Mouse (Mus musculus): Measurements from ENCODE around the gene Gas7. TPM values are rescaled to one million over a fixed set of nuclear protein-coding genes. Genes with fewer than 3 reads are reported as not detected.

The Gas7 gene
- polyA plus RNA-seq, 1 experiment from 2014 or later: 26.6 TPM

GRCm38 (mm10) chr11:67544656-67545432 is 89.6 kb downstream of the Gas7 start:
- peaks cover 5% of the 10 kb centered on the region for H3K4me1 ChIP-seq (replicated peaks)
- H3K27ac ChIP-seq (replicated peaks): no peak overlapping the region
- no peak overlapping the region for H3K4me3 ChIP-seq
- H3K4me2 ChIP-seq: no peak overlapping the region
- 68% methylated on average over 11 of the region's 11 CpGs for WGBS
- no peak for ATAC-seq (ENCODE audit: low FRiP score, low read depth)
- H3K9ac ChIP-seq: no peak overlapping the region
- no peaks in the 10 kb centered on the region for H3K36me3 ChIP-seq
- no peaks in the 10 kb centered on the region for H3K9me3 ChIP-seq
- no peaks in the 10 kb centered on the region for H3K27me3 ChIP-seq

- H3K4me3 ChIP-seq: no peak overlapping the region
- ATAC-seq (ENCODE audit: low FRiP score, low read depth): no peak
- H3K4me1 ChIP-seq (replicated peaks): peaks cover 5% of the 10 kb centered on the region
- WGBS: 38% methylated on average over 5 of the region's 5 CpGs
- no peaks in the 10 kb centered on the region for H3K36me3 ChIP-seq
- H3K9me3 ChIP-seq: no peaks in the 10 kb centered on the region
- H3K27ac ChIP-seq (replicated peaks): no peak overlapping the region
- H3K27me3 ChIP-seq: no peaks in the 10 kb centered on the region
- no peak overlapping the region for H3K9ac ChIP-seq
- H3K4me2 ChIP-seq: no peak overlapping the region
Measured at GRCm38 (mm10) chr11:67546582-67546981, 91.3 kb downstream of the Gas7 start.

GRCm38 (mm10) chr11:67549306-67549705 is 94.1 kb downstream of the Gas7 start:
- Histone ChIP-seq H3K4me1 (replicated peaks) (peaks cover 8% of the 10 kb centered on the region), H3K9ac (no peak overlapping the region), H3K36me3 (no peaks in the 10 kb centered on the region), H3K9me3 (no peaks in the 10 kb centered on the region), H3K27ac (replicated peaks) (no peak overlapping the region), H3K4me3 (no peak overlapping the region), H3K4me2 (no peak overlapping the region), H3K27me3 (no peaks in the 10 kb centered on the region)
- ATAC-seq (ENCODE audit: low FRiP score, low read depth): peak; percentile 59; the same call in 1 of the 2 replicates
- WGBS: 83% methylated on average over 4 of the region's 4 CpGs

GRCm38 (mm10) chr11:67549762-67550488 is 94.7 kb downstream of the Gas7 start:
- H3K4me3 ChIP-seq: no peak overlapping the region
- H3K9ac ChIP-seq: no peak overlapping the region
- no peak overlapping the region for H3K27ac ChIP-seq (replicated peaks)
- H3K27me3 ChIP-seq: no peaks in the 10 kb centered on the region
- 81% methylated on average over 13 of the region's 13 CpGs for WGBS
- no peaks in the 10 kb centered on the region for H3K9me3 ChIP-seq
- no peaks in the 10 kb centered on the region for H3K36me3 ChIP-seq
- no peak overlapping the region for H3K4me2 ChIP-seq
- H3K4me1 ChIP-seq (replicated peaks): peaks cover 8% of the 10 kb centered on the region
- no peak for ATAC-seq (ENCODE audit: low FRiP score, low read depth)

- Histone ChIP-seq H3K4me1 (replicated peaks) (peaks cover 23% of the 10 kb centered on the region), H3K27me3 (no peaks in the 10 kb centered on the region), H3K4me3 (no peak overlapping the region), H3K36me3 (no peaks in the 10 kb centered on the region), H3K9ac (no peak overlapping the region), H3K4me2 (no peak overlapping the region), H3K9me3 (no peaks in the 10 kb centered on the region), H3K27ac (replicated peaks) (no peak overlapping the region)
- 80% methylated on average over 8 of the region's 8 CpGs for WGBS
- no peak for ATAC-seq (ENCODE audit: low FRiP score, low read depth)
Measured at GRCm38 (mm10) chr11:67552400-67552799, 97.2 kb downstream of the Gas7 start.

GRCm38 (mm10) chr11:67554276-67554675 is 99.0 kb downstream of the Gas7 start:
- WGBS: 86% methylated on average over 6 of the region's 6 CpGs
- H3K4me2 ChIP-seq: no peak overlapping the region
- no peaks in the 10 kb centered on the region for H3K9me3 ChIP-seq
- H3K36me3 ChIP-seq: no peaks in the 10 kb centered on the region
- no peak for ATAC-seq (ENCODE audit: low FRiP score, low read depth)
- H3K27ac ChIP-seq (replicated peaks): no peak overlapping the region
- no peak overlapping the region for H3K4me3 ChIP-seq
- H3K27me3 ChIP-seq: no peaks in the 10 kb centered on the region
- H3K9ac ChIP-seq: no peak overlapping the region
- H3K4me1 ChIP-seq (replicated peaks): peaks cover 28% of the 10 kb centered on the region

- H3K27ac ChIP-seq (replicated peaks): 0 out of 2 replicates have a peak overlapping the region, but pooled peaks have one; percentile 34
- H3K4me1 ChIP-seq (replicated peaks): peaks cover 31% of the 10 kb centered on the region
- peak; percentile 69; the same call in 1 of the 2 replicates for ATAC-seq (ENCODE audit: low FRiP score, low read depth)
- H3K36me3 ChIP-seq: no peaks in the 10 kb centered on the region
- H3K9ac ChIP-seq: no peak overlapping the region
- no peak overlapping the region for H3K4me2 ChIP-seq
- WGBS: 69% methylated on average over 3 of the region's 3 CpGs
- H3K4me3 ChIP-seq: no peak overlapping the region
- no peaks in the 10 kb centered on the region for H3K27me3 ChIP-seq
- H3K9me3 ChIP-seq: no peaks in the 10 kb centered on the region
Measured at GRCm38 (mm10) chr11:67556360-67556759, 101.1 kb downstream of the Gas7 start.

- no peak for ATAC-seq (ENCODE audit: low FRiP score, low read depth)
Measured at GRCm38 (mm10) chr11:67558772-67559448, 103.7 kb downstream of the Gas7 start.

GRCm38 (mm10) chr11:67559522-67559921 is 104.3 kb downstream of the Gas7 start:
- Histone ChIP-seq H3K4me2 (no peak overlapping the region), H3K36me3 (no peaks in the 10 kb centered on the region), H3K27ac (replicated peaks) (no peak overlapping the region), H3K9ac (no peak overlapping the region), H3K4me1 (replicated peaks) (peaks cover 28% of the 10 kb centered on the region), H3K9me3 (no peaks in the 10 kb centered on the region), H3K27me3 (no peaks in the 10 kb centered on the region), H3K4me3 (no peak overlapping the region)
- WGBS: 77% methylated on average over 5 of the region's 5 CpGs
- no peak for ATAC-seq (ENCODE audit: low FRiP score, low read depth)

More at GRCm38 (mm10) chr11:67558772-67559448, 103.7 kb downstream of the Gas7 start:
- WGBS: 13% methylated on average over 9 of the region's 9 CpGs
- no peaks in the 10 kb centered on the region for H3K36me3 ChIP-seq
- H3K4me1 ChIP-seq (replicated peaks): peaks cover 28% of the 10 kb centered on the region
- H3K27ac ChIP-seq (replicated peaks): no peak overlapping the region
- H3K9ac ChIP-seq: no peak overlapping the region
- no peak overlapping the region for H3K4me3 ChIP-seq
- H3K9me3 ChIP-seq: no peaks in the 10 kb centered on the region
- no peaks in the 10 kb centered on the region for H3K27me3 ChIP-seq
- no peak overlapping the region for H3K4me2 ChIP-seq

GRCm38 (mm10) chr11:67561631-67562030 is 106.4 kb downstream of the Gas7 start:
- Histone ChIP-seq H3K4me1 (replicated peaks) (peaks cover 17% of the 10 kb centered on the region), H3K36me3 (no peaks in the 10 kb centered on the region), H3K4me3 (no peak overlapping the region), H3K27me3 (no peaks in the 10 kb centered on the region), H3K4me2 (no peak overlapping the region), H3K9ac (no peak overlapping the region), H3K27ac (replicated peaks) (no peak overlapping the region), H3K9me3 (no peaks in the 10 kb centered on the region)
- ATAC-seq (ENCODE audit: low FRiP score, low read depth): no peak
- WGBS: 58% methylated on average over 4 of the region's 4 CpGs

GRCm38 (mm10) chr11:67563141-67563540 is 107.9 kb downstream of the Gas7 start:
- no peaks in the 10 kb centered on the region for H3K9me3 ChIP-seq
- 65% methylated on average over 5 of the region's 5 CpGs for WGBS
- ATAC-seq (ENCODE audit: low FRiP score, low read depth): no peak
- no peak overlapping the region for H3K9ac ChIP-seq
- no peak overlapping the region for H3K4me3 ChIP-seq
- H3K4me1 ChIP-seq (replicated peaks): peaks cover 12% of the 10 kb centered on the region; the same call in 1 of the 2 replicates
- no peaks in the 10 kb centered on the region for H3K36me3 ChIP-seq
- H3K27me3 ChIP-seq: no peaks in the 10 kb centered on the region
- H3K4me2 ChIP-seq: no peak overlapping the region
- H3K27ac ChIP-seq (replicated peaks): no peak overlapping the region
